Mouse (Mus musculus) cortical plate, adult 2 months (tissue): ENCODE measurements around the gene Vill.

ENCODE experiments used
- CTCF ChIP-seq: fragments of 200-500 bp; IDR thresholded peaks from 2 replicates; pipeline ENCODE4 v1.5.1; 2011; ENCODE audit warnings: mild to moderate bottlenecking, control low read depth, low read length; ENCODE audit not compliant: insufficient read depth; ENCODE audit errors: extremely low read depth
- POLR2A ChIP-seq: fragments of 200-500 bp; IDR thresholded peaks from 2 replicates; pipeline ENCODE4 v1.6.1; 2011; ENCODE audit warnings: mild to moderate bottlenecking, low read length, control low read depth; ENCODE audit not compliant: insufficient read depth; ENCODE audit errors: extremely low read depth

DNA sequence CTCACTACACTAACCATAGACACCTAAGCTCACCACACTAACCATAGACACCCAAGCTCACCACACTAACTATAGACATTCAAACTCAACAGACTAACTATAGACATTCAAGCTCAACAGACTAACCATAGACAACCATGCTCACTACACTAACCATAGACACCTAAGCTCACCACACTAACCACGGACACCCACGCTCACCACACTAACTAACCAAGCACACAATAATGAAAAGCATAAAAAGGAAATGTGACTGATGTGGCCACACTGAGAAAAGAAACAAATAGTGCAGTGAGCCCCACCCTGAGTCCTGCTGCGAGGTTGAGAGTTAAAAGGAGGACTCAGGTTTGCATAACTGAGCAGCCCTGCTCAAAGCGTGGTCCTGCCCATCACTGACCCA lies 2.8 kb downstream of the Vill start:
- no peak for TF ChIP-seq CTCF
- no peak for TF ChIP-seq POLR2A
